Mouse (Mus musculus) heart, postnatal 0 days (tissue): Measurements from ENCODE around the gene Smarcb1. TPM values are rescaled to one million over a fixed set of nuclear protein-coding genes. Genes with fewer than 3 reads are reported as not detected.

Source experiments
- ATAC-seq: fragments of 200-750 bp; cut with Nextera tagmentation; 2 replicates; pipeline ENCODE4 v1.8.0; 2017; ENCODE audit warnings: low read depth, moderate number of reproducible peaks, moderate library complexity; ENCODE audit not compliant: insufficient read depth
- DNase-seq: peaks from one replicate; pipeline ENCODE4 v3.0.0-alpha.2; 2016; ENCODE audit warnings: low spot score
- H3K27ac ChIP-seq: fragments of 300-500 bp; sonication (generic); 2 replicates; pipeline ENCODE4 v1.5.1; 2014; ENCODE audit warnings: low read depth, mild to moderate bottlenecking
- H3K27me3 ChIP-seq: fragments of 300-500 bp; sonication (generic); 2 replicates; pipeline ENCODE4 v1.6.1; 2014; ENCODE audit warnings: low read length, mixed read lengths; ENCODE audit not compliant: control insufficient read depth, insufficient read depth
- H3K36me3 ChIP-seq: fragments of 300-500 bp; sonication (generic); replicated peaks from 2 replicates; pipeline ENCODE4 v1.6.1; 2014; ENCODE audit warnings: low read length, mixed read lengths; ENCODE audit not compliant: control insufficient read depth, insufficient read depth
- H3K4me1 ChIP-seq: fragments of 300-500 bp; sonication (generic); 2 replicates; pipeline ENCODE4 v1.6.1; 2014; ENCODE audit warnings: antibody characterized with exemption; ENCODE audit not compliant: control insufficient read depth, insufficient read depth
- H3K4me2 ChIP-seq: fragments of 300-500 bp; sonication (generic); 2 replicates; pipeline ENCODE4 v1.6.1; 2014; ENCODE audit warnings: low read depth, mild to moderate bottlenecking, low read length, moderate library complexity
- H3K4me3 ChIP-seq: fragments of 300-500 bp; sonication (generic); 2 replicates; pipeline ENCODE4 v1.5.1; 2014; ENCODE audit warnings: low read depth, low read length
- H3K9ac ChIP-seq: fragments of 300-500 bp; sonication (generic); replicated peaks from 2 replicates; pipeline ENCODE4 v1.6.1; 2014; ENCODE audit warnings: low read depth, low read length, mixed read lengths
- H3K9me3 ChIP-seq: fragments of 300-500 bp; sonication (generic); replicated peaks from 2 replicates; pipeline ENCODE4 v1.6.1; 2016; ENCODE audit warnings: low read length; ENCODE audit not compliant: control insufficient read depth
- CTCF ChIP-seq: IDR thresholded peaks from 2 replicates; pipeline ENCODE4 v1.5.1; 2016; ENCODE audit warnings: antibody characterized with exemption, control low read depth, low read depth
- EP300 ChIP-seq: IDR thresholded peaks from 2 replicates; pipeline ENCODE4 v1.6.1; 2016; ENCODE audit warnings: antibody characterized with exemption, low read depth
- WGBS: fragments of 180-500 bp; shearing (Covaris S2); extraction: QIAGEN DNeasy Blood & Tissue Kit; methylation state at CpG from one replicate; pipeline ENCODE4 v1.1.7; 2014; 5-methylcytosine and 5-hydroxymethylcytosine counted together
- polyA plus RNA-seq: library from polyadenylated mRNA; unstranded; fragments of >200 nt; fragmentation: Nextera tagmentation; extraction: Ambion mirVana; gene quantifications from 2 replicates; pipeline ENCODE4 v1.2.1, GENCODE M21; 2015
- total RNA-seq: library from RNA; depleted of rRNA; stranded (reverse); fragments of >200 nt; gene quantifications from 2 replicates; pipeline ENCODE4 v1.2.3, GENCODE M21; 2014; ENCODE audit warnings: low replicate concordance; rRNA removed

Gene Smarcb1
- total and polyA plus RNA-seq, 2 experiments from 2014 or later = 45.7 to 63.9 TPM

DNA sequence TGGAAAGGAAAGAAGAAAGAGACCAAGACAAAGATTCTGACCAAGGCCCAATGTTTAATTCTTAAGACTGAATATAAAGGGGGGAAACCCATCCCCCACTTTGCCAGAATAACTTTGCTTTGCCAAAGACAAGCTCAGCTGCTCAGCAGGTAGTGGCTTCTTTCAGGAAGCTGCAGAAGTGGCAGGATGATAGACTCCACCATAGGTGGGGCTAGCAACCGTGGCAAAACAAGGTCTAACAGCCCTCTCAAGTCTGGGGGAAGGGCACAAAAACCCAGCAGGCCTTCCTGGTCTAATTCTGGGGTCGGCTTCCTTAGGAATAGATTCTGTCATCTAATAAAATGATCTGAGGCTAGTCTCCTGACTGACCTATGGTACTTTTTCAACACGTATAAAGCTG is 73.0 kb downstream of the Smarcb1 start:
- no peak for ATAC-seq
- no peaks in the 10 kb centered on the region for H3K4me1 ChIP-seq
- no peak overlapping the region for H3K4me3 ChIP-seq
- H3K36me3 ChIP-seq = no peaks in the 10 kb centered on the region
- no peak overlapping the region for H3K9ac ChIP-seq
- H3K9me3 ChIP-seq = no peaks in the 10 kb centered on the region; the same call in 1 of the 2 replicates
- no peak for DNase-seq
- TF ChIP-seq CTCF (no peak), EP300 (no peak)
- WGBS = 22% methylated on average over 3 of the region's 3 CpGs
- H3K4me2 ChIP-seq = no peak overlapping the region
- H3K27ac ChIP-seq = no peak overlapping the region
- H3K27me3 ChIP-seq = no peaks in the 10 kb centered on the region

Other genes with a start within 250 kb of the Smarcb1 start
- gene Cabin1, start 157.3 kb downstream of the Smarcb1 start, total RNA-seq = 44.1 and 194 TPM in 2 replicates
- gene Cabin1, start 157.3 kb downstream of the Smarcb1 start, polyA plus RNA-seq = 13.8 and 14.0 TPM in 2 replicates
- gene Ddt, start 148.2 kb downstream of the Smarcb1 start, total RNA-seq = 66.7 and 83.0 TPM in 2 replicates
- gene Ddt, start 148.2 kb downstream of the Smarcb1 start, polyA plus RNA-seq = 82.1 and 84.8 TPM in 2 replicates
- not detected in 2 replicates for gene Gm20441, start 140.7 kb downstream of the Smarcb1 start, total RNA-seq
- gene Gm20441, start 140.7 kb downstream of the Smarcb1 start, polyA plus RNA-seq = not detected in 2 replicates
- gene Gstt3, start 140.2 kb downstream of the Smarcb1 start, total RNA-seq = 3.2 and 4.1 TPM in 2 replicates
- gene Gstt3, start 140.2 kb downstream of the Smarcb1 start, polyA plus RNA-seq = 2.1 and 3.1 TPM in 2 replicates
- gene Gstt1, start 123.0 kb downstream of the Smarcb1 start, total RNA-seq = 12.9 and 20.0 TPM in 2 replicates
- 7.6 and 10.1 TPM in 2 replicates for gene Gstt1, start 123.0 kb downstream of the Smarcb1 start, polyA plus RNA-seq
- gene Gstt4, start 99.1 kb downstream of the Smarcb1 start, total RNA-seq = not detected in 2 replicates
- not detected in 2 replicates for gene Gstt4, start 99.1 kb downstream of the Smarcb1 start, polyA plus RNA-seq
- 6.0 and 10.9 TPM in 2 replicates for gene Gstt2, start 84.2 kb downstream of the Smarcb1 start, total RNA-seq
- 12.8 and 13.0 TPM in 2 replicates for gene Gstt2, start 84.2 kb downstream of the Smarcb1 start, polyA plus RNA-seq
- gene Mif, start 61.4 kb downstream of the Smarcb1 start, total RNA-seq = 1,140 and 1,565 TPM in 2 replicates
- 1,324 and 1,428 TPM in 2 replicates for gene Mif, start 61.4 kb downstream of the Smarcb1 start, polyA plus RNA-seq
- not detected in 2 replicates for gene Derl3, start 28.2 kb downstream of the Smarcb1 start, total RNA-seq
- 0.41 and 1.2 TPM in 2 replicates for gene Derl3, start 28.2 kb downstream of the Smarcb1 start, polyA plus RNA-seq
- 1,554 and 1,749 TPM in 2 replicates for gene Chchd10, start 11.5 kb upstream of the Smarcb1 start, total RNA-seq
- 1,293 and 1,345 TPM in 2 replicates for gene Chchd10, start 11.5 kb upstream of the Smarcb1 start, polyA plus RNA-seq
- 13.7 and 29.4 TPM in 2 replicates for gene Mmp11, start 14.9 kb upstream of the Smarcb1 start, total RNA-seq
- 12.6 and 15.4 TPM in 2 replicates for gene Mmp11, start 14.9 kb upstream of the Smarcb1 start, polyA plus RNA-seq
- gene Gm867, start 19.1 kb upstream of the Smarcb1 start, total RNA-seq = not detected in 2 replicates
- 0.31 and 0.32 TPM in 2 replicates for gene Gm867, start 19.1 kb upstream of the Smarcb1 start, polyA plus RNA-seq
- 1.3 TPM in 1 of 2 replicates, not detected in the other for gene Vpreb3, start 21.4 kb upstream of the Smarcb1 start, total RNA-seq
- 0.22 and 0.73 TPM in 2 replicates for gene Vpreb3, start 21.4 kb upstream of the Smarcb1 start, polyA plus RNA-seq
- gene Gm5134, start 32.9 kb upstream of the Smarcb1 start, total RNA-seq = 4.9 TPM in 1 of 2 replicates, not detected in the other
- not detected in 2 replicates for gene Gm5134, start 32.9 kb upstream of the Smarcb1 start, polyA plus RNA-seq
- gene Zfp280b, start 111.0 kb upstream of the Smarcb1 start, total RNA-seq = 4.8 and 7.7 TPM in 2 replicates
- gene Zfp280b, start 111.0 kb upstream of the Smarcb1 start, polyA plus RNA-seq = 6.2 and 7.8 TPM in 2 replicates
- not detected in 2 replicates for gene Slc5a4b, start 189.3 kb upstream of the Smarcb1 start, total RNA-seq
- not detected in 2 replicates for gene Slc5a4b, start 189.3 kb upstream of the Smarcb1 start, polyA plus RNA-seq
- gene Slc5a4a, start 225.8 kb upstream of the Smarcb1 start, total RNA-seq = not detected in 2 replicates
- gene Slc5a4a, start 225.8 kb upstream of the Smarcb1 start, polyA plus RNA-seq = not detected in 2 replicates